Mouse (Mus musculus) small intestine, adult 2 months (tissue): Measurements from ENCODE around the gene Necab3. TPM values are rescaled to one million over a fixed set of nuclear protein-coding genes. Genes with fewer than 3 reads are reported as not detected.

Source experiments
- H3K27ac ChIP-seq: fragments of 200-500 bp; 2 replicates; pipeline ENCODE4 v1.5.1; 2012; ENCODE audit warnings: low read depth, low read length, control low read depth, inconsistent platforms; ENCODE audit not compliant: insufficient read depth
- H3K27me3 ChIP-seq: fragments of 200-500 bp; 2 replicates; pipeline ENCODE4 v1.6.1; 2012; ENCODE audit warnings: mild to moderate bottlenecking, moderate library complexity, low read length, inconsistent platforms; ENCODE audit not compliant: control insufficient read depth, insufficient read depth
- H3K36me3 ChIP-seq: fragments of 200-500 bp; 2 replicates; pipeline ENCODE4 v1.6.1; 2012; ENCODE audit warnings: mild to moderate bottlenecking, low read length, control low read depth, inconsistent platforms; ENCODE audit not compliant: control insufficient read depth, insufficient read depth
- H3K4me1 ChIP-seq: fragments of 200-500 bp; 2 replicates; pipeline ENCODE4 v1.6.1; 2012; ENCODE audit warnings: low read length, inconsistent platforms, mixed read lengths; ENCODE audit not compliant: control insufficient read depth, insufficient read depth, insufficient read length
- H3K4me3 ChIP-seq: fragments of 200-500 bp; 2 replicates; pipeline ENCODE4 v1.5.1; 2012; ENCODE audit warnings: low read depth, mild to moderate bottlenecking, control low read depth, inconsistent platforms, low read length, moderate library complexity
- CTCF ChIP-seq: fragments of 200-500 bp; IDR thresholded peaks from 2 replicates; pipeline ENCODE4 v1.5.1; 2012; ENCODE audit warnings: low read depth, mild to moderate bottlenecking, control low read depth, inconsistent platforms, low read length, moderate library complexity, mixed read lengths; ENCODE audit not compliant: insufficient replicate concordance, insufficient read length; ENCODE audit errors: extremely low read depth
- POLR2A ChIP-seq: fragments of 200-500 bp; IDR thresholded peaks from 2 replicates; pipeline ENCODE4 v1.6.1; 2012; ENCODE audit warnings: low read depth, mild to moderate bottlenecking, control low read depth, inconsistent platforms, low read length, moderate library complexity
- WGBS: fragments of 180-500 bp; shearing (Covaris S2); methylation state at CpG from one replicate; pipeline ENCODE4 v1.1.7; 2018; 5-methylcytosine and 5-hydroxymethylcytosine counted together
- polyA plus RNA-seq: library from polyadenylated mRNA; depleted of rRNA; stranded (reverse); fragments of >200 nt; gene quantifications from 2 replicates; pipeline ENCODE4 v1.2.3, GENCODE M21; 2012

The Necab3 gene
- polyA plus RNA-seq, 1 experiment = 0.24 TPM

DNA sequence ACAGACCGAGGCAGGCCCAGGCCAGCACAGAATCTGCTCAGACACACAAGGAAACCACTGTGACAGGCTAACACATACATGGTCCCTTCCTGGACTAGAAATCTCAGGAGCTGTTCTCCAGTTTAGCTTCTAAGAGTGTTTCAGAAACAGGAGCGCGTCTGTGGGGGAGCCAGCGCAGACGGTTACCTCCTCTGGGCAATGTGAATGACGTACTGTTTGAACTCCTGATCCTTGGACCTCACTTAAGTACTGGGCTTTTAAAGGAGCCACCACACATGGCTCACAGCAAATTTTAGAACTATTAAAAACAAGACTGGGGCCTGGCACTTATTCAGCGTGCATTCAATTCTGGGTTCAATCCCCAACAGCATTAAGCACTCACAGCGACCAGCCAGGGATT, 8.0 kb upstream of the Necab3 start:
- Histone ChIP-seq H3K27me3 (no peaks in the 10 kb centered on the region), H3K4me3 (no peak overlapping the region), H3K4me1 (peaks cover 5% of the 10 kb centered on the region; the same call in 1 of the 2 replicates), H3K27ac (no peak overlapping the region), H3K36me3 (0 out of 2 replicates have a peak, but pooled peaks cover 2% of the 10 kb centered on the region)
- no peak for TF ChIP-seq CTCF
- no peak for TF ChIP-seq POLR2A
- 37% methylated on average over 8 of the region's 8 CpGs for WGBS

DNA sequence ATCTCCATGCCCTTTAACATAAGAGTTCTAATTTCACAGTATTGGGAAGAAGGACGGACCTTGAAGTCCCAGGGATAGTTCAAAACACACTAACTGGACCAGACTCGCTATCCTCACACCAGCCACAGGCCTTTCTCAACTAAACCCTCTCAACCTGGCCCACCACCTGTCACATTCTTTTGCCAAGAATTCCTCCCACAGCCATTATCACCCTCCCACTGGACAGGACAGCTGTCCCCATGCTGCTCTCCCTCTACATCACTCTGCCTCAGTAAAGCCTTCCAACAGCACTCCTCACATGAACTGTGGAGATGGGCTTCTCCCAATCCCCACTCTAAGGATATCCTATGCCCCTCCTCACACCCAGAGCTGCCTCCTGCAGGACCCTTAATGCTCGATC, 6.9 kb upstream of the Necab3 start:
- Histone ChIP-seq H3K27me3 (no peaks in the 10 kb centered on the region), H3K4me1 (peaks cover 5% of the 10 kb centered on the region; the same call in 1 of the 2 replicates), H3K27ac (no peak overlapping the region), H3K4me3 (no peak overlapping the region), H3K36me3 (0 out of 2 replicates have a peak, but pooled peaks cover 2% of the 10 kb centered on the region)
- TF ChIP-seq CTCF = no peak
- no peak for TF ChIP-seq POLR2A
- WGBS = 93% methylated on average over 3 of the region's 3 CpGs

GRCm38 (mm10) chr2:154563612-154564170, 5.0 kb upstream of the Necab3 start:
- peaks cover 1% of the 10 kb centered on the region for H3K4me1 ChIP-seq
- no peak overlapping the region for H3K27ac ChIP-seq
- no peak for TF ChIP-seq POLR2A
- no peak for TF ChIP-seq CTCF
- 91% methylated on average over 22 of the region's 22 CpGs for WGBS
- H3K27me3 ChIP-seq = no peaks in the 10 kb centered on the region
- 0 out of 2 replicates have a peak, but pooled peaks cover 2% of the 10 kb centered on the region for H3K36me3 ChIP-seq
- no peak overlapping the region for H3K4me3 ChIP-seq

DNA sequence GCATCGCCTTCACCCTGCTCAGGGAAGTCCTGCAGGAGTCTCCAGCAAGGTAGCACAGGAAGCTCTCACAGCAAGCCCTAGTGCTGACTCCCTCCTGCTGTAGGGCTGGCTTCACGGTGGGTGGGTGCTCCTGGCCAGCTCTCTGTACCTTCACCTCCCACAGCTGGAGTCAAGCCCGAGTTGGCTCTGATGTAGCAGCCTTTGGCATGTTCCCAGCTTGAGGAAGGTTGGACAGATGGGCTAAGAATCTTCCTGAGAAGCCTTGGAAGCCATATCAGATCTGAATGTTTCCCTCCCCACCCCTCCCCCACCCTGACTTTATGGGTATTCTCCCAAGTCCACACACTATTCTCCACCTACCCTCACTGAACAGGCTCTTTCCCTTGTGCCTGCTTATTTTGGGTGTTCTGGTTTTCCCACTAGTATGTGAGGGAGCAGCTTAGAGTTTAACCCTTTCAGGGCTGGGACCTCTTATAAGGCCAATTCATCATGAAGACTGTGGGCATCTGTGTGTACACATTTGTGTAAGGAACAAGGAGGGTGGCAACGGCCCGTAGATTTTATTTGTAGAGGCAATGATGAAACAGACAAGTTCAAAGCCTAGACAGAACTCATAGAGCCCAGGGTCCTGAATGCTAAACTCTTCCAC, 1.4 kb downstream of the Necab3 start:
- no peak for TF ChIP-seq CTCF
- TF ChIP-seq POLR2A = no peak

GRCm38 (mm10) chr2:154555235-154555634, 3.5 kb downstream of the Necab3 start:
- no peak overlapping the region for H3K27ac ChIP-seq
- TF ChIP-seq CTCF (no peak), POLR2A (no peak)
- peaks cover 19% of the 10 kb centered on the region for H3K4me1 ChIP-seq
- 0 out of 2 replicates have a peak, but pooled peaks cover under 1% of the 10 kb centered on the region for H3K27me3 ChIP-seq
- WGBS = 92% methylated on average over 6 of the region's 6 CpGs
- H3K4me3 ChIP-seq = no peak overlapping the region
- H3K36me3 ChIP-seq = no peaks in the 10 kb centered on the region

More for the DNA sequence above, 1.4 kb downstream of the Necab3 start:
- Histone ChIP-seq H3K36me3 (no peaks in the 10 kb centered on the region), H3K27me3 (no peaks in the 10 kb centered on the region), H3K4me3 (no peak overlapping the region), H3K27ac (no peak overlapping the region), H3K4me1 (peaks cover 13% of the 10 kb centered on the region)
- 48% methylated on average over 5 of the region's 5 CpGs for WGBS

DNA sequence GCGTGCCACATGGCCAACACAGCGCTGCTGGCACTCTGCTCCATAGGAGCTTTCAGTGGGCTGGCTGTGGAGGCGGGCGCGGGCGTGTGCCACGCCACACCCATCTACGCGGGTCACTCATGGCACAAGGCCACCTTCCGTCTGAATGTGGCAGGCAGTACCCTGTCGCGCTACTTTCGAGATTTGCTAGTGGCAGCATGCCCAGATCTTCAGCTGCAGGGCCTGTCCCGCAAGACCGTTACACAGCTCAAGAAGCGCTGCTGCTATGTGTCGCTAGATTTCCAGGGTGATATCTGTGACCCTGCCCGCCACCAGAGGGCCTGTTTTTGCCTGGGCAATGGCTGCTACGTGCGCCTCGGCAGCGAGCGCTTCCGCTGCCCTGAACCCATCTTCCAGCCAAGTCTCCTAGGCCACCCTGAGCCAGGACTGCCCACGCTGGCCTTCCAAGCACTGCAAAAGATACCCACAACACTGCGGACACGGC, 6.2 kb downstream of the Necab3 start:
- Histone ChIP-seq H3K4me3 (peak overlapping the region; percentile 34), H3K27me3 (peaks cover 15% of the 10 kb centered on the region; the same call in 1 of the 2 replicates), H3K27ac (no peak overlapping the region), H3K4me1 (peaks cover 20% of the 10 kb centered on the region), H3K36me3 (no peaks in the 10 kb centered on the region)
- peak; percentile 46; the same call in 1 of the 2 replicates for TF ChIP-seq CTCF
- no peak for TF ChIP-seq POLR2A
- WGBS = 6% methylated on average over 27 of the region's 27 CpGs

GRCm38 (mm10) chr2:154551927-154552326, 6.8 kb downstream of the Necab3 start:
- WGBS = 26% methylated on average over 21 of the region's 21 CpGs

More at GRCm38 (mm10) chr2:154551927-154552326, 6.8 kb downstream of the Necab3 start:
- TF ChIP-seq POLR2A = no peak
- Histone ChIP-seq H3K4me3 (peak overlapping the region; percentile 34), H3K36me3 (no peaks in the 10 kb centered on the region), H3K4me1 (peaks cover 20% of the 10 kb centered on the region), H3K27me3 (peaks cover 15% of the 10 kb centered on the region; the same call in 1 of the 2 replicates), H3K27ac (no peak overlapping the region)
